Mouse (Mus musculus): Measurements from ENCODE around the gene Npnt. TPM values are rescaled to one million over a fixed set of nuclear protein-coding genes. Genes with fewer than 3 reads are reported as not detected.

Npnt gene
- polyA plus RNA-seq, 1 experiment from 2014 or later: 11.3 TPM

DNA sequence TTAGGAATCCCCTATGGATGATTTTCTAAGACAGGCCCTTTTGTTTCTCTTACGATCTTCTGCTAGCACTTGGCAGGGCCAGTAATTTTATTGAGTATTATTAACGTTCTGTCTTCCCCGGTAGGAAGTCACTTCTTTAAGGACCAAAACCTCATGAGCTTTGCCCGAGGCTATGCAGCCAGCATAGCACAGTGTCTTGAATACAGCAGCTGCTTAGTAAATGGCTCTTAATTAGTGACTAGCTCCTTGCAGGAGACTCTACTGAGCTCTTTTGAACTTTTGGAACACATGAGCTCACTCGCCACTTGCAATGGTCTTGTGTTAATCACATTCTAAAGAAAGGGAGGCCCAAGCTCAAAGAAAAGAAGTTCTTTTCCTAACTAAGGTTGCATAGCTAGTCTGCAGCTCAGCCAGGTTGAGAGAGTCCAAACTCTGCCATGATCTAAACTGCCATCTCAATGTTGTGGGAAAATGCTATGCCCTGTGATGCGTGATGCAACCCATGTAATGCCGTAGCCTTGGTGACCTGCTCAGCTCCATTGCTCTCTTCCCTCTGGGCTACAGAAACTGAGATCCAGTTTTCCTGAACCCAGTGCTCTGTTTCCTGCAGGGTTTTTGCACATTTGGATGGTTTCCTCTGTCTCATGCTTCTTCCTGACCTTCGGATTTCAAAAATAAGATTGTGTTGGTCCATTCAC, 42.4 kb downstream of the Npnt start:
- 59% methylated on average over 8 of the region's 8 CpGs for WGBS
- no peak overlapping the region for H3K4me2 ChIP-seq (ENCODE audit: low read depth, severe bottlenecking)
- H3K4me1 ChIP-seq (ENCODE audit: control insufficient read depth, insufficient read depth, low read length): 0 out of 2 replicates have a peak, but pooled peaks cover 5% of the 10 kb centered on the region
- DNase-seq (ENCODE audit: low spot score): no peak
- H3K27me3 ChIP-seq (ENCODE audit: control insufficient read depth, insufficient read depth, low read length): no peaks in the 10 kb centered on the region
- no peak overlapping the region for H3K27ac ChIP-seq (replicated peaks; ENCODE audit: low read depth, low read length)
- H3K9me3 ChIP-seq (ENCODE audit: control insufficient read depth, low read length): no peaks in the 10 kb centered on the region
- no peak overlapping the region for H3K9ac ChIP-seq (ENCODE audit: low read length)
- H3K36me3 ChIP-seq (ENCODE audit: control insufficient read depth, insufficient read depth, low read length): 0 out of 2 replicates have a peak, but pooled peaks cover 2% of the 10 kb centered on the region
- no peak for ATAC-seq (ENCODE audit: insufficient number of reproducible peaks, low FRiP score, low TSS enrichment, low read depth)
- no peak overlapping the region for H3K4me3 ChIP-seq (ENCODE audit: low read depth, low read length)

DNA sequence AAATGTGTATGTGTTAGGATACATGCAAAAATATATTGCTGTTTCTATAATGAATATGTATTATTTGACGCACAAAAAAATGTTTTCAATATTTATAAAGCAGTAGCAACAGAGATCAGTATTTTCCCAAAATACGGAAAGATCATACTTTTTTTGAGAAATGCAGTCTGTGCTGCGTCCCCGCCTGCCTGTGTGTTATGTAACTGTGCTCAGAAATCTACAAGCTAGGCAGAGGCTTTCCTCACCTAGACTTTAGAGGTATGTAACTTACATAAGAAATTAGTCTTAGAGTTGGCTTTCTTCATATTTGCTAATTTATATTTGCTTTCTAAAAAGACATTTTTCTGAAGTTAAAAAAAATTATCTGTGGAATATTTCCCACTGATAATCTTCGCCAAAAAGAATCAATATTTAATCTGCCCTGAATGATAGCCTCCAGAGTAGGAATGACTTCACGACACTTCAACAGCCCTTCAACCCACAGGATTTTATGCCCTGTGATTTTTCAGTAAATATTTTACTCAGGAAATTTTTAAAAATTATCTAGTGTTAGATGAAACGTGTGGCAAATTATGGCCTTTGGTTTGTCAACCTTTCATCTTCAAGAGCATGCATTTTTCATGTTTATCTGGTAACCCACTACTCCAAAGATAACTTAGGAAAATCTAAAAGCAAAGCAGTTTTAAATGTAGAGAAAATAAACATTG, 44.7 kb downstream of the Npnt start:
- 91% methylated on average over 7 of the region's 7 CpGs for WGBS

DNA sequence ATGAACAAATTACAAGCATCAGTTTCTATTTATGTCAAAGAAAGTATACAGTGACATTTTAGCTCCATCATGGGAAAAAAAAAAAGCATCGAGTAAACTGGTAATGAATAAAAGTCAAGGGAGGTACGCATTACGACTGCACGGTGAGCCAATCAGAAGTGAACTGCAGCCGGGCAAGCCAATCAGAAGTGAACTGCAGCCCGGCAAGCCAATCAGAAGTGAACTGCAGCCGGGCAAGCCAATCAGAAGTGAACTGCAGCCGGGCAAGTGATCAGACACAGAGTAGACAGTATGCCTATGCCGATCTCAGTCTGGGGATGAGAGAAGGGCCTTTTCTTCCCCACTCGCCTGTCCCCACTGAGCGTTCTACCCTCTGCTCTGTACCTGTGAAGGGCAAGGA, 46.7 kb downstream of the Npnt start:
- ATAC-seq (ENCODE audit: insufficient number of reproducible peaks, low FRiP score, low TSS enrichment, low read depth): no peak
- 0 out of 2 replicates have a peak, but pooled peaks cover 2% of the 10 kb centered on the region for H3K4me1 ChIP-seq (ENCODE audit: control insufficient read depth, insufficient read depth, low read length)
- no peak overlapping the region for H3K4me2 ChIP-seq (ENCODE audit: low read depth, severe bottlenecking)
- H3K4me3 ChIP-seq (ENCODE audit: low read depth, low read length): no peak overlapping the region
- H3K36me3 ChIP-seq (ENCODE audit: control insufficient read depth, insufficient read depth, low read length): 0 out of 2 replicates have a peak, but pooled peaks cover 2% of the 10 kb centered on the region
- 95% methylated on average over 11 of the region's 11 CpGs for WGBS
- H3K27ac ChIP-seq (replicated peaks; ENCODE audit: low read depth, low read length): no peak overlapping the region
- no peak for DNase-seq (ENCODE audit: low spot score)
- no peaks in the 10 kb centered on the region for H3K9me3 ChIP-seq (ENCODE audit: control insufficient read depth, low read length)
- no peaks in the 10 kb centered on the region for H3K27me3 ChIP-seq (ENCODE audit: control insufficient read depth, insufficient read depth, low read length)
- H3K9ac ChIP-seq (ENCODE audit: low read length): no peak overlapping the region

More for the DNA sequence above, 44.7 kb downstream of the Npnt start:
- H3K4me3 ChIP-seq (ENCODE audit: low read depth, low read length): no peak overlapping the region
- H3K36me3 ChIP-seq (ENCODE audit: control insufficient read depth, insufficient read depth, low read length): 0 out of 2 replicates have a peak, but pooled peaks cover 2% of the 10 kb centered on the region
- no peak for ATAC-seq (ENCODE audit: insufficient number of reproducible peaks, low FRiP score, low TSS enrichment, low read depth)
- H3K4me2 ChIP-seq (ENCODE audit: low read depth, severe bottlenecking): no peak overlapping the region
- no peak for DNase-seq (ENCODE audit: low spot score)
- no peaks in the 10 kb centered on the region for H3K9me3 ChIP-seq (ENCODE audit: control insufficient read depth, low read length)
- H3K4me1 ChIP-seq (ENCODE audit: control insufficient read depth, insufficient read depth, low read length): 0 out of 2 replicates have a peak, but pooled peaks cover 5% of the 10 kb centered on the region
- no peak overlapping the region for H3K27ac ChIP-seq (replicated peaks; ENCODE audit: low read depth, low read length)
- H3K9ac ChIP-seq (ENCODE audit: low read length): no peak overlapping the region
- no peaks in the 10 kb centered on the region for H3K27me3 ChIP-seq (ENCODE audit: control insufficient read depth, insufficient read depth, low read length)

DNA sequence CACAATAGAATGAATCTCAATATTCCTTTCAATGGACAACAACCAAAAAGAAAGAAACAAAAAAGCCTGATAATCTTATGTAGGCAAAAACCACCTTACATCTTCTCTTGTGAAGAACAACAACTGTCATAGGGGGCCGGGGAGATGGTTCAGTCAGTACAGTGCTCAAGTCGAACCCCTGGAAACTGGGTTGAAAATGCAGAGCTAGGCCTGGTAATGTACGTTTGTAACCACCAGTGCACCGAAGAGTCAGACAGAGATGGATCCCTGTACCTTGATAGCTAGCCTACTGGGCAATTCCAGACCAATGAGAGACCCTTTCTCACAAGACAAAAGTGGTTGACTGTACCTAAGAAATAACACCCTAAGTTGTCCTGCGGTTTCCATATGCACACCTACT, 47.2 kb downstream of the Npnt start:
- Histone ChIP-seq H3K9me3 (ENCODE audit: control insufficient read depth, low read length) (no peaks in the 10 kb centered on the region), H3K4me3 (ENCODE audit: low read depth, low read length) (no peak overlapping the region), H3K27ac (replicated peaks; ENCODE audit: low read depth, low read length) (no peak overlapping the region), H3K4me2 (ENCODE audit: low read depth, severe bottlenecking) (no peak overlapping the region), H3K9ac (ENCODE audit: low read length) (no peak overlapping the region), H3K4me1 (ENCODE audit: control insufficient read depth, insufficient read depth, low read length) (0 out of 2 replicates have a peak, but pooled peaks cover 2% of the 10 kb centered on the region), H3K27me3 (ENCODE audit: control insufficient read depth, insufficient read depth, low read length) (no peaks in the 10 kb centered on the region), H3K36me3 (ENCODE audit: control insufficient read depth, insufficient read depth, low read length) (0 out of 2 replicates have a peak, but pooled peaks cover 2% of the 10 kb centered on the region)
- ATAC-seq (ENCODE audit: insufficient number of reproducible peaks, low FRiP score, low TSS enrichment, low read depth) (no peak), DNase-seq (ENCODE audit: low spot score) (no peak)
- 93% methylated on average over 5 of the region's 5 CpGs for WGBS

DNA sequence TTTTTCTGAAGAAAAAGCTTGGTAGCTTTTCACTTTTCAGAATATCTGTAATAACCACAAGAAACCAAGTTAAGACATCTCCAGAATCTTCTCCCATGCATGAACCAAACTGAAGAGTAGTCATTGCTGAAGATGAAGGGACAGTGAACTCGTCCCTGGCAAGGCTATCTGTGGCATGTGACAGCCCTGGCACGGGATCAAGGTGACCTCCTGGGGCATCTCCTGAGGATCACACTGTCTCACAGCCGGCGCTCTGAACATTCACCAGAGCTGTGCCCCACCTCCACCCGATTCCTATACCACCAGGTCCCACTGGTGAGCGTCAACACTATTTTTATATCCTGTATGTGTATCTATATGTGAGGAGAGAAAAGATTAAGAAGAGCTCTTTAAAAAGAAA, 47.9 kb downstream of the Npnt start:
- 85% methylated on average over 6 of the region's 6 CpGs for WGBS
- no peak overlapping the region for H3K9ac ChIP-seq (ENCODE audit: low read length)
- no peaks in the 10 kb centered on the region for H3K9me3 ChIP-seq (ENCODE audit: control insufficient read depth, low read length)
- ATAC-seq (ENCODE audit: insufficient number of reproducible peaks, low FRiP score, low TSS enrichment, low read depth) (no peak), DNase-seq (ENCODE audit: low spot score) (no peak)
- H3K4me2 ChIP-seq (ENCODE audit: low read depth, severe bottlenecking): no peak overlapping the region
- H3K36me3 ChIP-seq (ENCODE audit: control insufficient read depth, insufficient read depth, low read length): 0 out of 2 replicates have a peak, but pooled peaks cover 2% of the 10 kb centered on the region
- no peaks in the 10 kb centered on the region for H3K4me1 ChIP-seq (ENCODE audit: control insufficient read depth, insufficient read depth, low read length)
- no peaks in the 10 kb centered on the region for H3K27me3 ChIP-seq (ENCODE audit: control insufficient read depth, insufficient read depth, low read length)
- no peak overlapping the region for H3K27ac ChIP-seq (replicated peaks; ENCODE audit: low read depth, low read length)
- no peak overlapping the region for H3K4me3 ChIP-seq (ENCODE audit: low read depth, low read length)

DNA sequence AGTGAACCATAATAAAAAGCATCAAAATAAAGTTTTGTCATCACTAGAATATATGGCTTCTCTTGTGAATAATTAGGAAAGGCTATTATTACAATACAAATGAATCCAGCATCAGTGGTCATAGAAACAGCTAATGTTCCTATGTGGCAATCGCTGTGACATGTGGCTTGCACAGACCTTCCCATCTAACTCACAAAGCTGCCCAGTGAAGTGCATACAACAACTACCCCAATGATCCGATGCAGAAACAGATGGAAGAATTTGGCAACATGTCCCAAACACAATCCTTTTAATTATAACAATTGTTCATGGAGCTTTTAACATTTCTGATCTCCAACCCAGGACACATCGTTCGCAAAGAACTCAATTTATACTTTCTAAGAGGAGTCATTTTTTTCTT, 52.2 kb downstream of the Npnt start:
- Histone ChIP-seq H3K9me3 (ENCODE audit: control insufficient read depth, low read length) (no peaks in the 10 kb centered on the region), H3K4me2 (ENCODE audit: low read depth, severe bottlenecking) (no peak overlapping the region), H3K4me1 (ENCODE audit: control insufficient read depth, insufficient read depth, low read length) (no peaks in the 10 kb centered on the region), H3K36me3 (ENCODE audit: control insufficient read depth, insufficient read depth, low read length) (no peaks in the 10 kb centered on the region), H3K4me3 (ENCODE audit: low read depth, low read length) (no peak overlapping the region), H3K27ac (replicated peaks; ENCODE audit: low read depth, low read length) (no peak overlapping the region), H3K9ac (ENCODE audit: low read length) (no peak overlapping the region), H3K27me3 (ENCODE audit: control insufficient read depth, insufficient read depth, low read length) (no peaks in the 10 kb centered on the region)
- WGBS: 92% methylated on average over 4 of the region's 4 CpGs
- ATAC-seq (ENCODE audit: insufficient number of reproducible peaks, low FRiP score, low TSS enrichment, low read depth): no peak
- DNase-seq (ENCODE audit: low spot score): no peak

DNA sequence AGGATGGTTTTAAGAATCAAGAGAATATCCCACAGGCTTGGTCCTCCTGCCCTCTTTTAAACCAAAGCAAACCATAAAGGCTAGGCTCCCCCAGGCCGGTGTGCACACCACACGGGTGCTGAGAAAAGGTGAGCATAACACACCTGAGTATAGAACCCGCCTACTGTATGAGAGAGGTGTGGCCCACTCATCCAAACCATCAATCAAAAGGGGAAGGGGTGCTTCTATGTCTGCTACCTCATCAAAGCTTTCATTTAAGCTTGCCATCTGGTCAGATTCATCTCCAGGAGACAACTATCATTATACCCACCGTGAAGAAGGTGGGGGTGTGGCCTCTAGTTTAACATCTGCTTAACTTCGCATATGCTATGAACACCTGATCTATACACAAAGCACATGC, 52.7 kb downstream of the Npnt start:
- H3K4me1 ChIP-seq (ENCODE audit: control insufficient read depth, insufficient read depth, low read length): no peaks in the 10 kb centered on the region
- WGBS: 83% methylated on average over 5 of the region's 5 CpGs
- ATAC-seq (ENCODE audit: insufficient number of reproducible peaks, low FRiP score, low TSS enrichment, low read depth): no peak

DNA sequence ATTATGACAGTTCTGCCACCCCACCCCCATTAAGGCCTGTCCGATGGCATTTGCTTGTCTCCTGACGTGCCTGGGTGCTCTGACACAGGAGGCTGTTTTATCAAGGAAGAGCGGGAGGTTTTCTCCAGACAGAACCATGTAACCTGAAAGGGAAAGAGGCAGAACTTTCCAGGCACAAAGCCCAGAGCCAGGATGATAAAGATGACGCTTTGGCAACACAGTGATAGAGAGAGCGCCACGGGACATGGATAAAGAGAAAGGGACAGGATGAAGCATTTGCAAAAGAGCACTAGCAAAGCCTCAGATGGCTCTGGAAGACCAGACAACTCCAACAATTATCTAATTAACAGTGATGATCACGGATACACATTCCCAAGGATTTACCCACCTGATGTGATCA, 56.0 kb downstream of the Npnt start:
- no peaks in the 10 kb centered on the region for H3K9me3 ChIP-seq (ENCODE audit: control insufficient read depth, low read length)
- H3K36me3 ChIP-seq (ENCODE audit: control insufficient read depth, insufficient read depth, low read length): no peaks in the 10 kb centered on the region
- WGBS: 93% methylated on average over 7 of the region's 7 CpGs
- H3K27ac ChIP-seq (replicated peaks; ENCODE audit: low read depth, low read length): no peak overlapping the region
- H3K27me3 ChIP-seq (ENCODE audit: control insufficient read depth, insufficient read depth, low read length): no peaks in the 10 kb centered on the region
- H3K4me3 ChIP-seq (ENCODE audit: low read depth, low read length): no peak overlapping the region
- ATAC-seq (ENCODE audit: insufficient number of reproducible peaks, low FRiP score, low TSS enrichment, low read depth): no peak
- DNase-seq (ENCODE audit: low spot score): no peak
- no peak overlapping the region for H3K9ac ChIP-seq (ENCODE audit: low read length)
- H3K4me2 ChIP-seq (ENCODE audit: low read depth, severe bottlenecking): no peak overlapping the region
- H3K4me1 ChIP-seq (ENCODE audit: control insufficient read depth, insufficient read depth, low read length): no peaks in the 10 kb centered on the region

More for the DNA sequence above, 52.7 kb downstream of the Npnt start:
- no peak overlapping the region for H3K4me3 ChIP-seq (ENCODE audit: low read depth, low read length)
- no peaks in the 10 kb centered on the region for H3K9me3 ChIP-seq (ENCODE audit: control insufficient read depth, low read length)
- no peak for DNase-seq (ENCODE audit: low spot score)
- H3K36me3 ChIP-seq (ENCODE audit: control insufficient read depth, insufficient read depth, low read length): no peaks in the 10 kb centered on the region
- no peak overlapping the region for H3K9ac ChIP-seq (ENCODE audit: low read length)
- H3K27me3 ChIP-seq (ENCODE audit: control insufficient read depth, insufficient read depth, low read length): no peaks in the 10 kb centered on the region
- no peak overlapping the region for H3K27ac ChIP-seq (replicated peaks; ENCODE audit: low read depth, low read length)
- H3K4me2 ChIP-seq (ENCODE audit: low read depth, severe bottlenecking): no peak overlapping the region
